Mouse (Mus musculus): Measurements from ENCODE around the gene Cxcl9.
"Not testable (repeated sequence)": the region's sequence is repeated elsewhere in the genome, so short reads cannot be mapped to it uniquely, and the experiment has no call there.

The Cxcl9 gene

DNA sequence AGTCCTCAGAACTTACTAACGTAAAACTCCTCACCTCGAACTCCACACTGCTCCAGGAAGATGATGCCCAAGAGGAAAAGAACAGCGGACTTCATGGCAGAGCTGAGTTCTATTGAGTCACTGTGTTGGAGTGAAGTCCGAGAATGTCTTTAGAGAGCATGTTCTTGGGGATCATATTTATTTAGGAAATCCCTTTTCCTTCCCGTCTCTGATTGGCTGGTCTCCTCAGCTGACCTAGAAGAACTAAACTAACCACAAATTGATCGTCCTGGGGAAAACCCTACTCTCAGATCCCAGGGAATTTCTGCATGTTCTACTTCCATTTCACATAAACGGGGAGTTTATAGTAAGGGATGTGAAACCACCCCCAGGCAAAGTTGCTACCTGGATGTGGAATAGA is at the start of gene Cxcl9:
Gene Cxcl9, minus strand, starts transcription at position 151 of the 400 bp plus-strand sequence.
- no peak for DNase-seq (ENCODE audit: low spot score in 2 of 2)

DNA sequence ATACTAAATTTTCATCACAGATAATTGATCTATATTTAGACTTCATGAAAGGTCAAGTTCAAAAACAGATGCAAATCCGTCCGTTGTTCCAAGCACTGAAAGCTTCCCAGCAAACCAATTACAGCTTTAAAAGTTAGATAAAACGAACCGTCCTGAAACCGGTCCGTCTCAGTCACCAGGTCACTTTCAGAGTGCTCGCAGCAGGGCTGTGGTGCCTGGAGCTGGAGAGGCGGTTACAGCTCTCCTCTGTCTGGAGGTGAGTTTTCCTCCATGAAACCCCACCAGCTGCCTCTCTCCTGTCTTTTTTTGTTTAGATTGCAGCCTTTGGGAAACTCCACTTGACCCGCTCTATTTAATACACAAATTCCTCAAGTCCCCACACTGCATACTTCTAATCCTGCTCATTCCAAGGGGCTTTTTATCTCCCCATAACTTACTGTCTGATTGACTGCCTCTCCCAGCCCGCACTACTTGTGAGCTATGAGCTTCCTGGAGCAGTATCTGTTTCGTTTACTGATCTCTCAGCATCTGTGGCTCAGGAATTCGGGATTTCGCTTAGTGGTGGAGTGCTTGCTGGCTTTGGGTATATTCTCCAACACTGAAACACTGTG is 49.0 kb upstream of the Cxcl9 start:
- DNase-seq (ENCODE audit: low spot score in 2 of 2), result no peak

DNA sequence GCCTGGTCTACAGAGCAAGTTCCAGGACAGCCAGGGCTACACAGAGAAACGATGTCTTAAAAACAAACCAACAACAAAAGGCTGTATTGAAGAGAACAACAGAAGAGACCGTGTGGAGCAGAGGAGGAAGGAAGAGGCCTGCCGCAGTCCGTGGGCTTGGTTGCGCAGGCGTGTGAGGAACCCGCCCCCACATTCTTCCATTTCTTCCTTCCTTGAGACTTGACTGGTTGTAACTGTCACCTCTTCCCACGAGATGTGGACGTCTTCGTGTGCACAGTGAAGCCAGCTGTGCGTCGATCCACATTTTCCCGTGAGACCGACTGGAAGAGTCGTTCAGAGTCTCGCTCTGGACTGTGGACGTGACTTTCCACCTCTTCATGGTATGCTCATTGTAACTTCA is 47.5 kb upstream of the Cxcl9 start:
- DNase-seq (ENCODE audit: low spot score in 2 of 2), result peak; percentile 23 to 37

DNA sequence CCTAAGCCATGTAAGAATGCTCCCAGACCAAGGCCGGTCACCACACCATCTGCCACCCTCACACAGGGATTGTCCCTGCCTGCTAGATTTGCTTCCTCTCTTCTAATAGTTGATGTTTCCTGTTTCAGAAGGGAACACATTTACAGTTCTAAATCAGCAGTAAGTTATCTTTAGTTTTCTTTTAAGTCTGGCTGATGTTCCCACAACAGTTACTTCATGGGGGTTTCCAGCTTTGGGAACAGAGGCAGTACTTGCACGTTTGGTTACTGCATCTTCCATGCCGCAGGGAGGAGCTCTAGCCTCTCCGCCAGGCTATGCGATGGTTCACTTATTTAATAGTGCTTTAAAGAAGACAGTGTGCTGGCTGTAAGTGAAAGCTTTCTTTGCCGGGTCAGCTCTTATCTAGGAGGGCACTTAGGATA is 46.9 kb upstream of the Cxcl9 start:
- no peak for DNase-seq (ENCODE audit: low spot score in 2 of 2)

DNA sequence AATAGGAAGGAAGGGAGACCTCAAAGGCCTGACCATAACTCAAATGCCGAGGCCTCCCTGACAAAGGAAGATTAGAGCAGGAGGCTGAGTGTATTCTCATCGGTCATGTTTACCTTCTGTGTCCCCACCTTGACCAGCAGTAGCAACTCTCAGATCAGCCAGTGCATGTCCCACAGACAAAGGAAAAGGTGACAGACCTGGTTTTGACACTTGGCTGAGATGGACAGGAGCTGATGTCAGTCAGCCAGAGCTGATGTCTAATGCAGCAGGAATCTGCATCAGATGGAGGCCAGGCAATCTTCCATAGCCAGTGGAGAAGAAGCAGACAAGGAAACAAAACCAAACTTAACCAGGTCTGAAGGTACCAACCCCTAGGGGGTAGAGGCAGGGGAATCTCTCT is 44.7 kb upstream of the Cxcl9 start:
- DNase-seq (ENCODE audit: low spot score in 2 of 2), result no peak

DNA sequence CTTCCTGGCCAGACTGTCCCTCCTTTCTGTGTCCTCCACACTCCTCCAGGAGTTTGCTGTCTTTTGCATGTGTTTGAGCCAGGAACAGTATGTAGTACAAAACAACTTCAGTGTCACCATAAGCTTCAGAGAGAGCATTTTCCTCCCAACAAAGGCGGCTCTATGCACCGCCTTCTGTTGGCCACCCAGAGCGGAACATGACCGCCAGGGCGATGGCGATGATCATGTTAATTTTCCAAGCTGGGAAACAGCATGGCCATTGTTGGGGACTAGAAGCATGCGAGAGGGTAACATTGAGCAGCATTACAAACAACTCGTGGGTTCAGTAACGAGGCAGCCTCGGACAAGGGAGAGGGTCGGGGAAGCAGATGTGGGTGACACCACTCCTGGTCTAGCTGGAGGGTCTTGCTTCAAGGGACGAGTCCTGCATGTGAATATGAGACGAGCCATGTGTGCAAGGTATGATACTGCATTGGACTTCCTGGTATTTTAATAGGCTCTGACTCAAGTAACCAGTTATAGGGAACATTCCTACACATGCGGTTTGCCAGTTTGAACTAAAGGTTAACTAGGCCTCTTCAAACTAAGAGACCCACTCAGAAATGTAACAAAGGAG is 43.6 kb upstream of the Cxcl9 start:
- no peak for DNase-seq (ENCODE audit: low spot score in 2 of 2)

DNA sequence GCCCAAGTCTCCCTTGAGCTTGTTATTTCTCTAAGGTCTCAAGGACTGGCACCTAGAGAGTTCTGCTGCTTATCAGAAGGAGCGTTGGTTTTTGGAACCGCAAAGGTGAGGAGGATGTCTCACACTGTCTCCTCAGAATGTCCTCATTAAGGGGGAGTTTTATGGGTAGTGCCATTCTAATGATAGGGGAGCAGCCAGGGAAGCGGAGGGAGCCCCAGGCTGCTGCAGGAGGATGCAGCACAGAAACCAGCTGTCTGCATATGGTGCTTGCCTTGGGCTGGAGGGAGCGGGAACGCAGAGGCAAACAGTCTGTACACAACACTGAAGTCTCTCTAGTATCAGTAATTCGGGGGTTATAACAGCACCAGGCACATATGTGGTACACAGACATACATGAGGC is 43.0 kb upstream of the Cxcl9 start:
- DNase-seq (ENCODE audit: low spot score in 2 of 2), result no peak

DNA sequence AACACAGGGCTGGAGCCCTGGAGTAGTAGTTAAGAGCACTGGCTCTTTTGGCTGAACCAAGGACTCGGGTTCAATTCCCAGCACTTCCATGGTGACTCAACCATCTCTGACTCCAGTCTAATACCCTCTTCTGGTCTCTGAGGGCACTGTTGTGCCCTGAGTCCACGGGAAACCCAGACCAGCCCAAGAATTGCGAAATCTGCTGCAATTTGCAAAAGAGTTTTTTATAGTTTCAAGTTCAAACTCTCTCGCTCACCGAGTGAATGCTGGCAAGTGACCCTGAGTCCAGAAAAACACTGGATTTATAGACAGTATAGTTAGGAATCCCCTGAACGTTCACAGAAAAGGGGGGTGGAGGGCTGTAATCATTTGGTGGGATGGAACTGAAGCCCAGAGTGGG is 42.5 kb upstream of the Cxcl9 start:
- no peak for DNase-seq (ENCODE audit: low spot score in 2 of 2)

DNA sequence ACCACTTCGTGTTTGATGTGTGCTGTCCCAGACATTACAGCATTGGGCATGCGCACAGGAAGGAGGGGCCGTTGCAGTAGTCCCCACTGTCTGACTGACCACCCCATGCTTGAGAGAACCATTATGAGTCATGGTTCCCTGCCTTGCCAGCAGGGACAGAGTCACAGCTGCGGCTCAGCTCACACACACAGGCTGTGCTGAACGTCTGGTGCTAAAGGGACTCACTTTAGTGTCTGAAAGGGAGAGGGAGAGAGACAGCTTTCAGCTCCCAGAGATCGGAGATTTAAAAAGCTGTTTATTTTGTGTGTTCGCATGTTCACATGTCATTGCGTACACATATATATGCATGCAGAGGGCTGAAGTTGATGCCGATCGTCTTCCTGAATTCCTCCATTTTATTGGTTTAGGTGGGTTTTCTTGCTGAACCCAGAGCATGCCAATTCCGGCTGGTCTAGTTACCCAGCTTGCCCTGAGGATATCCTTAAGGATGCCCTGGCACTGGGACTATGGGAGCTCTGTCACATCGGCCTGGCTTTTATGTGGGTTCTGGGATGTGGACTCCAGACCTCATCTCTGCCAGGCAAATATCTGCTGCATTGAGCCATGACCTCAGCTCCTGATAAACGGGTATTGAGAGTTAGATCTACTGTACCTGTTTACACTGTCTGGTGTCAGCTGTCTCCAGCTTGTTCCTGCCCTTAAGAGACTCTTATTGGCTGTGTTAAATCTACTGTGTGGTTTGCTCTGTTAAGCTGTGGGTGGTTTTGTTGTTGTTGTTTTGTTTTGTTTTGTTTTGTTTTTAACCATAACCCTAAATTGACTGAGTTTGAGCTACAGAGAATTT is 41.5 kb upstream of the Cxcl9 start:
- DNase-seq (ENCODE audit: low spot score in 2 of 2), result no peak

DNA sequence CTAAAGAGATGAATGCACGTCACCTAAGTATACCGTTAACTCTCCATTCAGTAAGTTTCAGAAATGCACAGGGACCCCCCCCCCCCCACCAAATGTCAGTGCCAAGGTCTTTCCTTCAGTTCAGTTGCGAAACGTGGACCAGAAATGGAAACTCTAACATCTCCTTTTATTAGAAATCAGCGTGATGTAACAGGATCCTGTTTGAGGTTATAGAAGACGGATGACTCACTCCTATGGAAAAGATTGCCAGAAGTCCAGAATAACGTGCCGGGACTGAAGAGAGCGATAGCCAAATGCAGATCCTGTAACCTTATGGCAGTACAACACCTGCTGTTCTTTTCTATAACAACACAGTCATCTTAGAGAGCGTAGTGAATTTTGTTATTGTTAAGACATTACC is 40.5 kb upstream of the Cxcl9 start:
- DNase-seq (ENCODE audit: low spot score in 2 of 2), result no peak

DNA sequence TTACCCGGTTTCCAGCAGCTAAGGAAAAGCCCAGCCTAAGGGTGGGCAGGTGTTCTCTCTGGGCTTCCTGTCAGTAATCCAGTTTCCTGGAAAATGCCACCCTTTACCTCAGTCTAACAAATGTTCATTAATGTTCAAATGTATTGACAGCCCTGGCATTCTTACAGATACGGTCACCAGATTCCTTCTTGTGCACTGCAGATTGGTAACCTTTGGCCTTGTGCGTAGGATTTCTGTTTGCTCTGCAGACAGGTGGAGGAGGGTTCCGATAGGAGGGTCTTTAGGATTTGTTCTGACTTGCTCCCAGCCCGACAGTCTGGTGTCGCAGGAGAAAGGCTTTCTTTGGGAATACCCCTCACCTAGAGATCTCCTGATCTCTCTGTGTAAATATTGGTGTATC is 38.7 kb upstream of the Cxcl9 start:
- DNase-seq (ENCODE audit: low spot score in 2 of 2), result no peak

DNA sequence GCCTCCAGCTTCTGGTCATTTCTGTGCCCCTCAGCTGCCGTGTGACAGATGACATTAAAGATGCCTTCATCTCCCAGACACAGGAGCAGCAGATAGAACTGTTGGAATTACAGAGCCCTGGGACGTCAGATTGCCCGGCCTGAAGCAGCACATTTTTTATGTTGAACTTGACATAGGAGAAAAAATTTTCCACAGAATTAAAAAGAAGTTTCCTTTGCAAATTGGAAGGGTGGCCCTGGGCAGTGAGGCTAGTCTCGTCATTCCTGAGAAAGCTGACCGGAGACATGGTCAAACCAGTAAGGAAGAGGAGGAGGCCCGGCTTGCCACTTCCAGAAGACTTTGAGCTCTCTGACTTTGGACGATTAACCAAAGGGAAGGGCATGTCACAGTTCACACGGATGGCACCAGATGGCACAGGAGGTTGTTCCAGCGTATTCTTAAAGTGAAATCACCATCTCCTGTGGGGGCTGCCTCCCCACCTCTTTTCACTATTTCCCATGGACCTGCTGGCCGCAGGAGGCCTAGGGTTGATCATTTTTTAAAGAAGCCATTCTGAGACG is 37.3 kb upstream of the Cxcl9 start:
- no peak for DNase-seq (ENCODE audit: low spot score in 2 of 2)

DNA sequence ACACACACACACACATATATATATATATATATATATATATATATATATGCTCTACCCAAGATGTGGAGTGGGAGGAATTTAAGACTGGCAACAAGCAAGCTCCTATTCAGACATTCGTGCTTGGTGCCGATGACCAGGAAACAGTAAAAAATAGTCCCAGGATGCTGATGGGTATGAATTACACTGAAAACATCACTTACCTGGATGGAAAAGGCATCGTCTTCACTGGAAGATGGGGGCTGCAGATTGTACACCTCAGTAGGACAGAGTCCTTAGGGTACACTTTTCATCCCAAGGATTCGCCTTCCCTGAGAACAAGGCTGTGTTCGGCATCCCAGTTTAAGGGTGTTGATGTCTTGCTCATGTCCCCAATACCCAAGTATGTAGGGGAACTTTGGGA is 36.1 kb upstream of the Cxcl9 start:
- DNase-seq (ENCODE audit: low spot score in 2 of 2), result no peak

DNA sequence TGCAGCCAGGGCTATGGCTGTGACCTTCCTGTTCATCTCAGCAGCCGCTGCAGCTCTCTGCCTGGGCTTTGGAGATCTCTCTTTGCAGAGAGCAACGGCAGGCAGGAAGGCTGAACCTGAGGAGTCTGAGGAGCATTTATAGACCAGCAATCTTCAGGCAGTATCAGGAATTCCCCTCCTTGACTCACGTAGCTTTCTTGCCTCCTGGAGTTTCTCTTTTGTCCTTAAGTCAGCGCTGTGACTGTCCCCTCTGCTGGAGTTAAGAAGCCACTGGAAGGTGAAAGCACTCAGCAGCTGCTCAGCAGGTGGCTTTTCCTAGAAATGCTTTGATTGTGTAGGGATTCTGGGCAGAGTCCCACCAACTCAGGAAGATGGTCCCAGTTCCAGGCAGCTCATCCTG is 35.3 kb upstream of the Cxcl9 start:
- no peak for DNase-seq (ENCODE audit: low spot score in 2 of 2)

DNA sequence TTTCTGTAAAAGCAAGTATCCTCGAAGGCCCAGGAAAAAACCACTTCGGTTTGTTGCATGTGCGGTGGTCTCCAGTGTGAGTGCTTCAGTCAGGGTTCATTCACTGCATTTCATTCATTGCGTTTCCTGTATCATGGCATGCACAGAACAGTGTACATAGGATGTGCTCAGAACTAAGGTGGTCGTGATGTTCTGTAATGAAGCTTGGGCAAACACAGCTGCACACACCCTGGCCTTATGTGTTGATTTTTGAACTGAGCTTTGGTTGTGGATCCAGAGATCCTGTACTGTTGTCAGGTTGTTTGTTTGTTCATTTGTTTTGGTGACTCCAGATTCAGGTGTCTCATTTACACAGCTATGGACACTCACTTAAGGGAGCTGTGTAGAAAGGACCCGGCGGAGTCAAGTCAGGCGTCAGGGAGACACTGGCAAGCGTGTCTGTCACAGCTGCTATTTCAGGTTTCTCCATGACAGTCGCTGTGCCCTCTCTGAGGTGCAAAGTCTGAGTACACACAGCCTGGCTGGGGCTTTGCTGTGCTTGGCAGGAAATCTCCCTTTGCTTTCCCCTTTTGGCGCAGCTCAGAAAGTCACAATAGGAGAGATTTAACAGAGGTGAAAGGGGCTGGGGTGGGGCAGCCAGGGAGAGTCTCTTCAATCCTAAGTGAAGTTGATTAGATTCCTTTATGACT is 31.0 kb upstream of the Cxcl9 start:
- no peak for DNase-seq (ENCODE audit: low spot score in 2 of 2)

DNA sequence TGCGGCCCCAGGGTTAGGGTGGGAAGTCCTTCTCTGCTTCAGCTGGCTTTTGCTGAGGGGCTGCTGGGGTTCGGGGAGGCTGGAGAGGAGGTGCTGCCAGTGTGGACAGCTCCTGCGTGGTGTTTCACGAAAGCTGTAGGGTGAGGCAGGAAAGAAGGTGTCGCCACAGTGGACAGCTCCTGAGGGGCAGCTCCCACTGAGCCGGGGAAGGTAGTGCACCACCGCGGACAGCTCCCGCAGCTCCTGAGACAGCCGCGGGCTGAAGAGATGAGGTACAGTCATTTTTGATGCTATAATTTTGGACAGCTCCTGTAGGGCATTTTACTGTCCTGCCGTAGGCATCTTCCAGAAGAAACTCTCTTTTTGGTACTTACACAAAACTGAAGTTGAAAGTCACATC is 30.2 kb upstream of the Cxcl9 start:
- no peak for DNase-seq (ENCODE audit: low spot score in 2 of 2)

DNA sequence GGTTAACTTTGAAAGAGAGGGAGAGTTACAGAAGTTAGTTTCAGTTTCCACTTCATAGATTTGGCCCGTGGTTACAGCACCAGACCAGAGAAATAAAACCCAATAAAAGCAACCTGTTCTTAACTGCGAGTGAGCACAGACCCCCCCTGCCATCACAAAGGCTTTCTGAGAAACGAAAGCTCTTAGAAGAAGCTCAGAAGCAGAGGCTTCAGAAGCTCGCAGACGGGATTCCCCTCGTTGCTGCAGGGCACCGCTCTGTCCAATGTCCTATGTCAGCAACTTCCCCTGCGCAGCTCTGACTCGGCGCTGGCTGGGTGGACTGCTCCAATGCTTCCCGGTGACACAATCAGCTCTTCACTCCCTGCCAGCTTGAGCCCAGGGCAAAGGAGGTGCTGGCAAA is 25.6 kb upstream of the Cxcl9 start:
- peak in 1 of 2 experiments; percentile 21 for DNase-seq (ENCODE audit: low spot score in 2 of 2)

DNA sequence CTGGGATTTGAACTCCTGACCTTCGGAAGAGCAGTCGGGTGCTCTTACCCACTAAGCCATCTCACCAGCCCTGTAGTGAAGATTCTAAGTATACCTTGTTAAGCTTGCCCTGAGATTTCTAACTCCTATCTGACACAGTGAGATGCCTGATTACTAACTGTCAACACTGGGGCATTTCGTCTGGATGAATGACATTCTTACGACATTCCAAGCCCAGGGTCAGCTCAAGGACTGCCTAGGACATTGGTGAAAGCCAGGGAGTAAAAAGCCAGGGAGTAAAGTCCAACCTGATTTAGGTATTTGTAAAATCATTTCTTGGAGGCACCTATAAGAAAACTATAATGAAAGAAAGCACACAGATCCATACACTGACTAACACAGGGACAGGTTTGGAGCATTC is 24.8 kb upstream of the Cxcl9 start:
- not testable (repeated sequence) for DNase-seq (ENCODE audit: low spot score in 2 of 2)

DNA sequence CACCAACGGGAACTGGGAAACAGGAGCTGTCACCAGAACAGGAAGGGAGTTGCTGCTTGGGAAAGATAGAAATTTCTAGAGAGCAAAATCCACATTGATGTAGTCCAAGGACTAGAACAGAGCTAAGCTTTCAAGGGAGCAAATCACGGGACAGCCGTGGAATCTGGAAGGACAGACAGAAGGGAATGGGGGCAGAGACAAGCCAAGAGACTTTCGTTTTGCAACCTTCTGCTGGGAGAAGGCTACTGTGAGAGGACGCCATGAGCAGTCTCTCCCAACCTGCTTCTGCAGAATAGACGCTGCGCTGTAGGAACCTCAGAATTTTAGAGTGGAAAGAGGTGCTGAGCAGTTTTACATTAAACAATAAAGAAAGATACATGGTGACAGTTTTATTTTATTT is 21.9 kb upstream of the Cxcl9 start:
- no peak for DNase-seq (ENCODE audit: low spot score in 2 of 2)

DNA sequence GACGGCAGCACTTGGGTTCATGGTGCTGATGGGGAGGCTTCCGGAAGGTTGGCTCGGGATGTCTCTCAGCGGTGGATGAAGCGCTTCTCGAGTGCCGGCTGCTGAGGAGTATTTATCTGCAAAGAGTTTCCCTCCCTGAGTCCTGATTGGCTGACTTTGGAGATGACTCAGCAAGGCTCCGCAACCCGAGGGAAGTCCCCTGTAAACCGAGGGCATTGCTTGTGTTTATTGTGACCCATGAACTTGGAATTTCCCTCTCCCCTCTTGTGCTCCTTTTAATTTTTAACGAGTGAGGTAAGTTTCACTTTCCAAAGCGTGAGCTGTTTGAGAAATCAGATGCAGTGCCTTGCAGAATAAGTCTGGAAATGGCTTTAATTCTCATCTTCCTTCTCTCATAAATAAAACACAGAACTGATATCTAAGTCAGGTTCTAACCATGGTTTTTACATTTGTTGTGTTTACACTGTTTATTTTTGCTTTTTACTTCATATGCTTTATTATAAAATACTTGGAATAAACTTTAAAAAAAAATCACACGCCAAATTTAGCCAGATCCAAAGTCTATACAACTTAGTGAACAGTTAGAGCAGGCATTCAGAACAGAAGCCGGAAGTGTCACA is 21.0 kb upstream of the Cxcl9 start, which contains the start of gene Cxcl10:
Gene Cxcl10, minus strand, starts transcription at position 96 of the 620 bp plus-strand sequence.
- peak; percentile 19 to 48 for DNase-seq (ENCODE audit: low spot score in 2 of 2)

DNA sequence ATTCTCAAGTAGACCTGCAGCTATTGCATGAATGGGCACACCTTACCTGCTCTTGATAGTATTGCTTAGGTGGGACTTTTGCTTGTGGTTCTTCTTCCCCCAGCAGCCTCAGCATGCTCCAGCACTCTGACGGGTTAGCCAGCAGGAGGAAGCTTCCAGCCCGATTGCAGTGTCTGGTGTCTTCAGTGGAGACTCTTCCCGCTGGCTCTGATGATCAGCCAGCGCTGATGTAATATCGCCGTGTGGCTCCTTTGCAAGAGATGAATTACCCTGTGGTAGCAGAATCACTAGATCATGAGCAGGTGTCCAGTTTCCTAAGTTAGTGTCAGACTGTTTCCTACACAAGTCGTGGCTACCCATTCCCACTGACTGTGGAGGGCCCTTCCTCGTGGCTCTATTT is 17.1 kb upstream of the Cxcl9 start:
- DNase-seq (ENCODE audit: low spot score in 2 of 2), result no peak

DNA sequence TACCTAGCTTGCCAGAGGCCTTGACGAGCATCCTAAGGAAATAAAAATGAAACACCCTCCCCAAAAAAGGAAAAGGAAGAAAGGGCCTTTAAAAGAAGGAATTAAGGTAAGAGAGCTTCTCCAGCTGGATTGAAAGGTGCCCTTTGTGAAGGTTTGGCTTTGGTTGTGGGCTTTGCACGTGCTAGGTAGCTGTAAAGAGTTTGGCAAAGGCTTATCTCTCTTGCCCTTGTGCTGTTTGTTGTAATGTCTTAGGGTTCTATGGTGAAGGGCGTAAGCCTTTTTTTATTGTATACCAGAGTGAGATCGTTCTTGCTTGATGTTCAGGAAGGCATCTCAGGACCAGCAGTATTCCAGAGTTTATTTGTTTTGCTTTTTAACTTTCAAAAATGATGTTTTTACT is 12.7 kb upstream of the Cxcl9 start:
- DNase-seq (ENCODE audit: low spot score in 2 of 2), result no peak

Data from thymus, postnatal 10 days (tissue).